Mouse (Mus musculus): ENCODE results near the gene Vcp.

GRCm38 (mm10) chr4:43046607-43047006 is 46.3 kb upstream of the Vcp start:
- TF ChIP-seq EP300 (IDR thresholded peaks at IDR 0.05; ENCODE audit: low read depth) (no peak), CTCF (IDR thresholded peaks at IDR 0.05; ENCODE audit: low read depth) (no peak)

Measured in liver, embryonic 14.5 days (tissue).